Mouse (Mus musculus) neutrophil, adult 65 days (primary cell): Measurements from ENCODE around the gene Evpl. TPM values are rescaled to one million over a fixed set of nuclear protein-coding genes. Genes with fewer than 3 reads are reported as not detected.

Experiments used
- total RNA-seq: library from RNA; stranded (reverse); gene quantifications from 2 replicates; pipeline ENCODE4 v1.2.4, GENCODE M21; 2023

The Evpl gene
- total RNA-seq: 0.06 and 0.11 TPM in 2 replicates

DNA sequence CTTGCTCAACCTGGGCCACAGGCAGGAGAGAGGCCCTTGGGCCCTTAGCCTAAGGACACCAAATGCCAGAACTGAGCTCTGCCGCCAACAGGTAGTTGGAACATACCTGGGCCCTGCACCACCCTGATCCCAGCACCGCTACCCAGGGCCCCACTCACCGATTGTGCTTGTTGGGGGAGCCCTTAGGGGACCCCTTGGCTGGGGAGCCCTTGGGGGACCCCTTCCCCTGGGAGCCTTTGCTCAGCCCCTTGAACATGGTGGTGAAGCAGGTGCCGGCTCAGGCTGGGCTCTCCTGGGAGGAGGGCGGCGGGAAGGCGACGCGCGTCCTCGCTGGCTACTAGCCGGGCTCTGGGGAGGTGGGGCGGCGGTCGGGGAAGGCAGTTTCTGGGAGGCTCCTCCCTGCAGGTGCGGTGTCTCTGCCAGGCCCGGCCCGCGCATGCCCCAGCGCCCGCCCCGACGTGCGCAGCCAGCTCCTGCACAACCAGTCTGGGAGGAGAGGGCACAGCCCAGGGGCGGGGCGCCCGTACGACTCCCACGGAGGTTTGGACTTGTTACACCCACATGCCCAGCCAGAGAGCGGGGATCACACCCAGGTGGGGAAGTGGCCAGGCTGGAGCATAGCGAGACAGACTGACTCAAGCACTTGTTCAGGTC, at the start of gene Evpl:
TSS of gene Evpl (minus strand) at position 336 of the 654 bp plus-strand sequence.

DNA sequence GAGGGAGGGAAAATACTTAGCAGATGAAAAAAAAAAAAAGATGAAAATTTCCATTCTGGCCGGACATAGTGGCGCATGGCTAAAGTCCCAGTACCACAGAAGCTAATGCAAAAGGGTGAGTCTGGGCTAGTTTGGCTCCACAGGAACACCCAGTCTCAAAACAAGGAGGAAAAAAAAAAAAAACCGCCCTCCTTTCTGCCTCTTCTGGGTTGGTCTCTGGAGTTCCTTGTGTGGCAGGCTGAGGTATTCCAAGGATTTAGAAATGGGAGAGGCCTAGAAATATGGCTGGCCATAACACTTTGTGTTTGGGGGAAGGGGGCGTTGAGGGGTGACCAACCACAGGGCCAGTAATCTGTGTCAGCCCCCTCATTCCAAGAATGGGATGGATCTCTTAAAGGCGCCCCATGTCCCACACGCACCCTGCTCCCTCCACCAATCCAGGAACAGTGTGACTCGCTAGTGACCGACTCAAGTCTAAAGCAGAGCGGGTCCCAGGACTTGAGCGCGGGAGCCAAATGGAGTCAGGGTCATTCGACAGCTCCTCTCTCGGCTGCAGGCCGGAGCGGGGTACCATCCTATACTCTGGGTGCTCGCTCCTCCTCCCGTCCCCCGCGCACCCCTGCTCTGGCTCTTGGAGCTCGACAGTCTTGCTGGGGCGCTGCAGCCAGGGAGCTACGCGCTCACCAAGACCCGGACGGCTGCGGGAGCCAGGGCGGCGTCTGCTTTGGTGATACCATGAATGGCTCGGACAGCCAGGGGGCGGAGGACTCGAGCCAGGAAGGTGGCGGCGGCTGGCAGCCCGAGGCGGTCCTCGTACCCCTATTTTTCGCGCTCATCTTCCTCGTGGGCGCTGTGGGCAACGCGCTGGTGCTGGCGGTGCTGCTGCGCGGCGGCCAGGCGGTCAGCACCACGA, 43.1 kb upstream of the Evpl start, which contains the start of gene Galr2:
TSS of gene Galr2 (plus strand) at position 189 of the 913 bp plus-strand sequence.

DNA sequence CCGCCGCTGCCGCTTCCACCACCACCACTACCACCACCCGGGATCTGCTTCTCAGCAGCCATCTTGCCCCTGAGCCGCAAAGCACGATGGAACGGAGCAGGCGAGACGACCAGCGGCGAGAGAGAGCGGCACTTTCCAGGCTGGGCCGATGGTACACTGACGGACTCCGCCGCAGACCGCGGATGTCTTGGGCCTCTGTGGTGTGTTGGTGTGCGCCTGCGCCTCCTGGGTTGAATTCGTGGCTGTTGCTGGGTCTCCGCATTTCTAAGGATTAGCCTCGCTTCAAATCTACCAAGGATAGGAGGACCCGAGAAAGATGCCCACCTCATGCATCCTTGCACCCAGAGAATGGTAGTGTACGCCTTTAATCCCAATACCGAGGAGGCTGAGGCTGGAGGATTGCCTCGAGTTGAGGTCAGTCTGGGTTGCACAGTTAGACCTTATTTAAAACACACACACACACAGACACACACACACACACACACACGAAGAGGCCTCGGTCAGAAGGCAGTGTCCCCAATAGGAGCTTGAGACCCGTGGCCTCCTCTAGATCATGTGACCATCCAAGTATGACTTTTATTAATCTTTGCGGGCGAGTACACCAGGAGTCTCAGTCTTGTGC, 36.3 kb upstream of the Evpl start, which contains the start of gene Srp68:
TSS of gene Srp68 (minus strand) at position 173 of the 622 bp plus-strand sequence.

DNA sequence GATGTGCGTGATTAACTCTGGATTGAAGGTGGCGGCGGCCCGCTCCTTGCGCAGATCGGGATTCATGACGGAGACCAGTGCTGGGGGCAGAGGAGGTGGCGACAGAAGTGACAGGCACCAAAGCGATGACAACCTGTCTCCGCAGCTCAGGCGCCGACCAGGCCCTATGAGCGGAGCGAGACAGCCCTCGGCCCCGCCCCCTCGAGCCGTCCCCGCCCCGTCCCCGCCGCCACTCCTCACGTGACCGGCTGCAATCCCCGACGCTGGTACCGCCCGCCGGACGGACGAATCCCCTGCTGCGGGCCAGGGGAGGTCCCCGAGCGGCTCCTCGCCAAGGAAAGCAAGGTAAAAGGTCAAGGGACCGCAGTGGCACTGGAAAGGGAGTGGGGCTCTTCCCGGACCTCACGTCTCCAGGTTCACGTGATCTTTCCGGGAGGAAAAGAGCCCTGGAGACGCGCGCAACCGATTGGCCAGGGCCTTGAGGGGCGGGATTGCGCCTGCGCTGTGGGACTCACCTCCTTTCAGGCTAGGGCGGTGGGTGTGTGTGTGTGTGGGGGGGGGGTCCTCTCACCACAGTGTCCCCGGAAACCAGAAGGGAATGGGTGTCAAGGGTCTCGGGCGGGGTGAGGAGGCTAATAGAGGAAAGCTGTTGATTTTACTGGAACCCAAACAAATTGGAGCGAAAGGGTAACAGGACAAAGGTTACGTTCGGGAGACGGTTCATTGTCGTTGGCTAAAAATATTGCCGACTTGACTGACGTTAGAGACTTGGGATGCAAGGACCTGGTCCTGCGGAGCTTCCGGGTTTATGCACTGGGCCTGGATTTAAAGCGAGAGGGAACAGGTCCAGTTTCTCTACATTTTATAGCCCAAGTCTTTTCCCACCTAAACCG, 39.0 kb downstream of the Evpl start, which contains the start of the genes Ten1 and Acox1:
TSS of gene Ten1 (plus strand) at position 217 of the 893 bp plus-strand sequence.
TSS of gene Acox1 (minus strand) at position 407 of the 893 bp plus-strand sequence.

Other genes starting within 250 kb of the Evpl start
- 4.9 and 6.7 TPM in 2 replicates for gene Galk1, start 225.4 kb downstream of the Evpl start, total RNA-seq
- gene H3f3b, start 210.1 kb downstream of the Evpl start, total RNA-seq: 3,437 and 4,057 TPM in 2 replicates
- 22.2 and 26.7 TPM in 2 replicates for gene Unk, start 207.8 kb downstream of the Evpl start, total RNA-seq
- 94.4 and 118 TPM in 2 replicates for gene Unc13d, start 160.1 kb downstream of the Evpl start, total RNA-seq
- gene Wbp2, start 151.1 kb downstream of the Evpl start, total RNA-seq: 177 and 178 TPM in 2 replicates
- gene Trim47, start 110.9 kb downstream of the Evpl start, total RNA-seq: 0.23 and 0.47 TPM in 2 replicates
- gene Trim65, start 106.9 kb downstream of the Evpl start, total RNA-seq: 4.5 and 4.6 TPM in 2 replicates
- 11.5 and 13.4 TPM in 2 replicates for gene Mrpl38, start 99.2 kb downstream of the Evpl start, total RNA-seq
- gene Fbf1, start 69.9 kb downstream of the Evpl start, total RNA-seq: 5.1 and 6.4 TPM in 2 replicates
- gene Ten1, start 39.2 kb downstream of the Evpl start, total RNA-seq: 22.5 and 27.5 TPM in 2 replicates
- gene Acox1, start 39.0 kb downstream of the Evpl start, total RNA-seq: 28.7 and 32.6 TPM in 2 replicates
- 34.3 and 39.9 TPM in 2 replicates for gene Srp68, start 36.1 kb upstream of the Evpl start, total RNA-seq
- gene Galr2, start 42.9 kb upstream of the Evpl start, total RNA-seq: not detected in 2 replicates
- gene Exoc7, start 69.2 kb upstream of the Evpl start, total RNA-seq: 34.0 and 38.0 TPM in 2 replicates
- not detected in 2 replicates for gene Foxj1, start 97.3 kb upstream of the Evpl start, total RNA-seq
- gene Rnf157, start 175.0 kb upstream of the Evpl start, total RNA-seq: 1.9 and 2.1 TPM in 2 replicates
- gene Ubald2, start 196.0 kb upstream of the Evpl start, total RNA-seq: 99.6 and 116 TPM in 2 replicates
- not detected in 2 replicates for gene Qrich2, start 228.2 kb upstream of the Evpl start, total RNA-seq